Mouse (Mus musculus): ENCODE data around the gene Mapk1. TPM values are rescaled to one million over a fixed set of nuclear protein-coding genes. Genes with fewer than 3 reads are reported as not detected.
A peak's percentile ranks its signal among the peaks of the same experiment; 100 is the strongest.

Mapk1 gene
- polyA plus RNA-seq, 1 experiment from 2014 or later: 94.8 TPM

GRCm38 (mm10) chr16:17044320-17044719 is 61.1 kb downstream of the Mapk1 start:
- 91% methylated on average over 3 of the region's 3 CpGs for WGBS (ENCODE audit: missing documents)
- no peak overlapping the region for H3K27ac ChIP-seq
- H3K79me2 ChIP-seq (ENCODE audit: inconsistent target): no peaks in the 10 kb centered on the region
- H3K36me3 ChIP-seq (ENCODE audit: inconsistent target): peaks cover 61% of the 10 kb centered on the region
- H3K4me3 ChIP-seq (ENCODE audit: inconsistent target): no peak overlapping the region

GRCm38 (mm10) chr16:17045287-17045686 is 62.1 kb downstream of the Mapk1 start:
- WGBS (ENCODE audit: missing documents): 95% methylated on average over 3 of the region's 3 CpGs
- Histone ChIP-seq H3K36me3 (ENCODE audit: inconsistent target) (peaks cover 52% of the 10 kb centered on the region), H3K79me2 (ENCODE audit: inconsistent target) (no peaks in the 10 kb centered on the region), H3K27ac (no peak overlapping the region), H3K4me3 (ENCODE audit: inconsistent target) (no peak overlapping the region)

GRCm38 (mm10) chr16:17049886-17050285 is 66.7 kb downstream of the Mapk1 start:
- no peak overlapping the region for H3K27ac ChIP-seq
- H3K36me3 ChIP-seq (ENCODE audit: inconsistent target): peaks cover 26% of the 10 kb centered on the region; the same call in 1 of the 2 replicates
- H3K4me3 ChIP-seq (ENCODE audit: inconsistent target): no peak overlapping the region
- no peaks in the 10 kb centered on the region for H3K79me2 ChIP-seq (ENCODE audit: inconsistent target)
- 100% methylated on average over 1 of the region's 1 CpGs for WGBS (ENCODE audit: missing documents)

- H3K36me3 ChIP-seq (ENCODE audit: inconsistent target): peaks cover 9% of the 10 kb centered on the region; the same call in 1 of the 2 replicates
- WGBS (ENCODE audit: missing documents): 73% methylated on average over 7 of the region's 7 CpGs
- no peak overlapping the region for H3K27ac ChIP-seq
- no peaks in the 10 kb centered on the region for H3K79me2 ChIP-seq (ENCODE audit: inconsistent target)
- H3K4me3 ChIP-seq (ENCODE audit: inconsistent target): no peak overlapping the region
Observed at GRCm38 (mm10) chr16:17052087-17052486, 68.9 kb downstream of the Mapk1 start.

GRCm38 (mm10) chr16:17053903-17054302 is 70.7 kb downstream of the Mapk1 start:
- Histone ChIP-seq H3K36me3 (ENCODE audit: inconsistent target) (no peaks in the 10 kb centered on the region), H3K4me3 (ENCODE audit: inconsistent target) (no peak overlapping the region), H3K79me2 (ENCODE audit: inconsistent target) (no peaks in the 10 kb centered on the region), H3K27ac (no peak overlapping the region)
- 79% methylated on average over 3 of the region's 3 CpGs for WGBS (ENCODE audit: missing documents)

GRCm38 (mm10) chr16:17055584-17055983 is 72.4 kb downstream of the Mapk1 start:
- Histone ChIP-seq H3K4me3 (ENCODE audit: inconsistent target) (no peak overlapping the region), H3K27ac (no peak overlapping the region), H3K79me2 (ENCODE audit: inconsistent target) (no peaks in the 10 kb centered on the region), H3K36me3 (ENCODE audit: inconsistent target) (no peaks in the 10 kb centered on the region)
- WGBS (ENCODE audit: missing documents): 81% methylated on average over 3 of the region's 3 CpGs

GRCm38 (mm10) chr16:17062338-17062737 is 79.2 kb downstream of the Mapk1 start:
- H3K79me2 ChIP-seq (ENCODE audit: inconsistent target): no peaks in the 10 kb centered on the region
- no peaks in the 10 kb centered on the region for H3K36me3 ChIP-seq (ENCODE audit: inconsistent target)
- no peak overlapping the region for H3K27ac ChIP-seq
- H3K4me3 ChIP-seq (ENCODE audit: inconsistent target): no peak overlapping the region
- 100% methylated on average over 1 of the region's 1 CpGs for WGBS (ENCODE audit: missing documents)

- WGBS (ENCODE audit: missing documents): 87% methylated on average over 2 of the region's 2 CpGs
- Histone ChIP-seq H3K4me3 (ENCODE audit: inconsistent target) (no peak overlapping the region), H3K36me3 (ENCODE audit: inconsistent target) (no peaks in the 10 kb centered on the region), H3K27ac (no peak overlapping the region), H3K79me2 (ENCODE audit: inconsistent target) (no peaks in the 10 kb centered on the region)
Observed at GRCm38 (mm10) chr16:17067552-17067951, 84.4 kb downstream of the Mapk1 start.

- peak within 1 kb of the TSS; percentile 27 for H3K4me3 ChIP-seq (ENCODE audit: inconsistent target)
- 1% methylated on average over 76 of the region's 76 CpGs for WGBS (ENCODE audit: missing documents)
- no peak within 1 kb of the TSS for H3K27ac ChIP-seq
- H3K79me2 ChIP-seq (ENCODE audit: inconsistent target): no peaks in the 10 kb centered on the region
- no peaks in the 10 kb centered on the region for H3K36me3 ChIP-seq (ENCODE audit: inconsistent target)
Observed at GRCm38 (mm10) chr16:17069511-17070443, 86.6 kb downstream of the Mapk1 start, which contains the start of gene Ypel1. Gene Ypel1, plus strand, starts transcription at chr16:17069696.

GRCm38 (mm10) chr16:17070716-17071115 is 87.5 kb downstream of the Mapk1 start:
- 46% methylated on average over 6 of the region's 6 CpGs for WGBS (ENCODE audit: missing documents)

GRCm38 (mm10) chr16:17073000-17073399 is 89.8 kb downstream of the Mapk1 start:
- WGBS (ENCODE audit: missing documents): 98% methylated on average over 7 of the region's 7 CpGs
- Histone ChIP-seq H3K4me3 (ENCODE audit: inconsistent target) (no peak overlapping the region), H3K79me2 (ENCODE audit: inconsistent target) (no peaks in the 10 kb centered on the region), H3K27ac (no peak overlapping the region), H3K36me3 (ENCODE audit: inconsistent target) (no peaks in the 10 kb centered on the region)

More at GRCm38 (mm10) chr16:17070716-17071115, 87.5 kb downstream of the Mapk1 start:
- Histone ChIP-seq H3K27ac (no peak overlapping the region), H3K79me2 (ENCODE audit: inconsistent target) (no peaks in the 10 kb centered on the region), H3K4me3 (ENCODE audit: inconsistent target) (peak overlapping the region; percentile 24; the same call in 1 of the 2 replicates), H3K36me3 (ENCODE audit: inconsistent target) (no peaks in the 10 kb centered on the region)

- Histone ChIP-seq H3K4me3 (ENCODE audit: inconsistent target) (no peak overlapping the region), H3K36me3 (ENCODE audit: inconsistent target) (peaks cover 2% of the 10 kb centered on the region; the same call in 1 of the 2 replicates), H3K79me2 (ENCODE audit: inconsistent target) (no peaks in the 10 kb centered on the region), H3K27ac (no peak overlapping the region)
- WGBS (ENCODE audit: missing documents): 96% methylated on average over 2 of the region's 2 CpGs
Observed at GRCm38 (mm10) chr16:17076301-17076700, 93.1 kb downstream of the Mapk1 start.

GRCm38 (mm10) chr16:17076869-17077268 is 93.7 kb downstream of the Mapk1 start:
- no peaks in the 10 kb centered on the region for H3K79me2 ChIP-seq (ENCODE audit: inconsistent target)
- no peak overlapping the region for H3K4me3 ChIP-seq (ENCODE audit: inconsistent target)
- H3K27ac ChIP-seq: no peak overlapping the region
- H3K36me3 ChIP-seq (ENCODE audit: inconsistent target): peaks cover 8% of the 10 kb centered on the region; the same call in 1 of the 2 replicates

GRCm38 (mm10) chr16:17078101-17078500 is 94.9 kb downstream of the Mapk1 start:
- Histone ChIP-seq H3K79me2 (ENCODE audit: inconsistent target) (no peaks in the 10 kb centered on the region), H3K27ac (no peak overlapping the region), H3K36me3 (ENCODE audit: inconsistent target) (peaks cover 17% of the 10 kb centered on the region; the same call in 1 of the 2 replicates), H3K4me3 (ENCODE audit: inconsistent target) (no peak overlapping the region)
- WGBS (ENCODE audit: missing documents): 98% methylated on average over 7 of the region's 7 CpGs

- Histone ChIP-seq H3K4me3 (ENCODE audit: inconsistent target) (no peak overlapping the region), H3K79me2 (ENCODE audit: inconsistent target) (no peaks in the 10 kb centered on the region), H3K36me3 (ENCODE audit: inconsistent target) (peaks cover 53% of the 10 kb centered on the region), H3K27ac (no peak overlapping the region)
- WGBS (ENCODE audit: missing documents): 98% methylated on average over 6 of the region's 6 CpGs
Observed at GRCm38 (mm10) chr16:17082121-17082792, 99.1 kb downstream of the Mapk1 start.

Data from macrophage (primary cell).